Mouse (Mus musculus): ENCODE data around the gene Gm7247.
"Not testable (repeated sequence)": the region's sequence is repeated elsewhere in the genome, so short reads cannot be mapped to it uniquely, and the experiment has no call there.

The Gm7247 gene

GRCm38 (mm10) chr14:51361456-51361855 lies at the start of gene Gm7247:
Gene Gm7247 (plus strand): TSS chr14:51361756.
- DNase-seq = no peak

GRCm38 (mm10) chr14:51324001-51324400 lies 37.6 kb upstream of the Gm7247 start:
- no peak for DNase-seq

- DNase-seq = no peak
Measured at GRCm38 (mm10) chr14:51346027-51346426, 15.5 kb upstream of the Gm7247 start.

- DNase-seq = no peak
Measured at GRCm38 (mm10) chr14:51358111-51358982, 3.2 kb upstream of the Gm7247 start.

GRCm38 (mm10) chr14:51382805-51383204 lies 21.2 kb downstream of the Gm7247 start:
- DNase-seq = no peak

- DNase-seq = no peak
Measured at GRCm38 (mm10) chr14:51384351-51384750, 22.8 kb downstream of the Gm7247 start.

GRCm38 (mm10) chr14:51385741-51386140 lies 24.2 kb downstream of the Gm7247 start:
- no peak for DNase-seq

GRCm38 (mm10) chr14:51387768-51388167 lies 26.2 kb downstream of the Gm7247 start:
- DNase-seq = no peak

- no peak for DNase-seq
Measured at GRCm38 (mm10) chr14:51388222-51388621, 26.7 kb downstream of the Gm7247 start.

GRCm38 (mm10) chr14:51410520-51410919 lies 49.0 kb downstream of the Gm7247 start, which contains the start of gene Vmn2r88:
Gene Vmn2r88 (plus strand): TSS chr14:51410820.
- no peak for DNase-seq

- DNase-seq = no peak
Measured at GRCm38 (mm10) chr14:51423885-51424284, 62.3 kb downstream of the Gm7247 start.

- not testable (repeated sequence) for DNase-seq
Measured at GRCm38 (mm10) chr14:51430138-51430537, 68.6 kb downstream of the Gm7247 start.

GRCm38 (mm10) chr14:51434546-51434945 lies 73.0 kb downstream of the Gm7247 start:
- no peak for DNase-seq

- DNase-seq = no peak
Measured at GRCm38 (mm10) chr14:51435020-51435419, 73.5 kb downstream of the Gm7247 start.

GRCm38 (mm10) chr14:51438955-51439354 lies 77.4 kb downstream of the Gm7247 start:
- no peak for DNase-seq

- DNase-seq = not testable (repeated sequence)
Measured at GRCm38 (mm10) chr14:51451557-51451956, 90.0 kb downstream of the Gm7247 start, which contains the start of gene Vmn2r89. Gene Vmn2r89 (plus strand): TSS chr14:51451857.

- not testable (repeated sequence) for DNase-seq
Measured at GRCm38 (mm10) chr14:51480278-51480677, 118.7 kb downstream of the Gm7247 start.

GRCm38 (mm10) chr14:51481332-51482015 lies 119.9 kb downstream of the Gm7247 start:
- DNase-seq = not testable (repeated sequence)

GRCm38 (mm10) chr14:51482051-51482715 lies 120.6 kb downstream of the Gm7247 start:
- no peak for DNase-seq

GRCm38 (mm10) chr14:51482971-51483381 lies 121.4 kb downstream of the Gm7247 start:
- DNase-seq = not testable (repeated sequence)

- DNase-seq = no peak
Measured at GRCm38 (mm10) chr14:51483671-51484070, 122.1 kb downstream of the Gm7247 start.

GRCm38 (mm10) chr14:51486111-51486510 lies 124.6 kb downstream of the Gm7247 start:
- DNase-seq = no peak

- no peak for DNase-seq
Measured at GRCm38 (mm10) chr14:51495781-51496180, 134.2 kb downstream of the Gm7247 start.
